Mouse (Mus musculus) liver, postnatal 0 days (tissue): ENCODE data around the gene Phldb1.

Experiments used
- CTCF ChIP-seq: sonication (generic); IDR thresholded peaks from 2 replicates; pipeline ENCODE4 v1.5.1; 2016; ENCODE audit warnings: antibody characterized with exemption, low read depth
- EP300 ChIP-seq: IDR thresholded peaks from 2 replicates; pipeline ENCODE4 v1.6.1; 2016; ENCODE audit warnings: antibody characterized with exemption, low read depth, mild to moderate bottlenecking

GRCm38 (mm10) chr9:44691671-44692520 is 43.1 kb downstream of the Phldb1 start:
- TF ChIP-seq CTCF (no peak), EP300 (peak; percentile 20; the same call in 1 of the 2 replicates)
